Mouse (Mus musculus): ENCODE results near the gene Yars. TPM values are rescaled to one million over a fixed set of nuclear protein-coding genes. Genes with fewer than 3 reads are reported as not detected.

Gene Yars
- total RNA-seq (2023): 26.2 and 32.9 TPM in 2 replicates

GRCm38 (mm10) chr4:129189542-129190519 is at the start of gene Yars, which contains the start of gene S100pbp:
Yars (plus strand) TSS chr4:129189760.
S100pbp (minus strand) TSS chr4:129189727.

GRCm38 (mm10) chr4:129261196-129261595 is 71.6 kb downstream of the Yars start, which contains the start of gene C77080:
C77080 (minus strand) TSS chr4:129261404.

Other genes starting within 250 kb of the Yars start
- gene Azin2, start 227.3 kb upstream of the Yars start, total RNA-seq (2023): 0.44 and 0.59 TPM in 2 replicates
- gene Ak2, start 197.8 kb upstream of the Yars start, total RNA-seq (2023): 134 and 165 TPM in 2 replicates
- 153 and 187 TPM in 2 replicates for gene Rnf19b, start 131.5 kb upstream of the Yars start, total RNA-seq (2023)
- gene Tmem54, start 84.2 kb upstream of the Yars start, total RNA-seq (2023): 0.52 TPM in 1 of 2 replicates, not detected in the other
- not detected in 2 replicates for gene Hpca, start 67.7 kb upstream of the Yars start, total RNA-seq (2023)
- gene Fndc5, start 52.8 kb upstream of the Yars start, total RNA-seq (2023): not detected in 2 replicates
- gene S100pbp, start within 50 bp of the Yars start, total RNA-seq (2023): 6.7 and 6.9 TPM in 2 replicates
- gene C77080, start 71.6 kb downstream of the Yars start, total RNA-seq (2023): 0.19 TPM in 1 of 2 replicates, not detected in the other
- not detected in 2 replicates for gene Sync, start 97.9 kb downstream of the Yars start, total RNA-seq (2023)
- gene Rbbp4, start 145.6 kb downstream of the Yars start, total RNA-seq (2023): 112 and 125 TPM in 2 replicates
- gene Zbtb8os, start 145.9 kb downstream of the Yars start, total RNA-seq (2023): 16.3 and 19.3 TPM in 2 replicates
- 0.50 and 1.4 TPM in 2 replicates for gene Zbtb8a, start 188.4 kb downstream of the Yars start, total RNA-seq (2023)